Mouse (Mus musculus): ENCODE data around the gene Prss53. TPM values are rescaled to one million over a fixed set of nuclear protein-coding genes. Genes with fewer than 3 reads are reported as not detected.
"Not testable (repeated sequence)": the region's sequence is repeated elsewhere in the genome, so short reads cannot be mapped to it uniquely, and the experiment has no call there.

Prss53 gene
- total RNA-seq, 2 experiments from 2014 or later, result not detected

DNA sequence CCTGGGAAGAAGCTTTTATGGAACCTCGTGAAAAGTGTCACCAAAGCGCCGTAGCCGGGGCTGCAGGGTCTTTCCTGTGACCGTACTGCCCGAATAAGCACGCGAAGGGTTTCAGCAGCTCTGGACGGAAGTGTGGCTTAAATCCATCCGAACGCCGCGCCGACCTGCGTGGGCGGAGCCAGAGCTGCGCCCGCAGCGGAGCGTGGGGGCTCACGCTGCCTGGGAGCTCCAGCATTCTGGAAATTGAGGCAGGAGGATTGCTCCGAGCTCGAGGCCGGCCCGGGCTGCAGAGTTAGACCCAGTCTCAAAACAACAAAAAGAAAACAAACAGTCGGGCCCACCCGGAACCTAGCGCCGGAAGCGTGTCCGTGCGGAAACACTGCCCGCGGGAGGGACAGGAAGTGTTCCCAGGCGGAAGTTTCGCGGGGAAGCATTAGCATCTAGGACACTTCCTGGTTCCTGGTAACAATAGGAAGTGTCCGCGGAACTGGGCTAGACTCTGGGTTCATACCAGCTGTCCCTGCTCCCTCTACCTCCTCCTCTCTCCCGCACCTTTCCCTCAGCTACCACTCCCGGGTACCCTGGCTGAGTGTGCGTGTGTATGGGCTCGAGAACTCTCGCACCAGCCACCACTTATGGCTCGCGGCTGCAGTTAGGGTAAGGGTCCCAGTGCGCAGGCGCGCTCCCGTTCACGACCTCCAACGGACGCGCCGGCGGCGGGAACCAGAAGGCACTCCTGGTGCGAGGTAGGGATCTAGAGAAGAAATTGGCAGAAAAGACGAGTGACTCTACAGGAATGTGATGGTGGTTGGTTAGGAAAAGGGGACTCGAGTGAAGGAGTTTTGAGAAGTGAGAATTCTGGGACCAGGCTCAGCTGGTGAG lies 14.1 kb downstream of the Prss53 start, which contains the start of gene Zfp668:
Zfp668 (minus strand) TSS at position 362 of the 882 bp plus-strand sequence.
- ATAC-seq (replicated peaks; ENCODE audit: poor library complexity, severe bottlenecking), result peak; percentile 65

DNA sequence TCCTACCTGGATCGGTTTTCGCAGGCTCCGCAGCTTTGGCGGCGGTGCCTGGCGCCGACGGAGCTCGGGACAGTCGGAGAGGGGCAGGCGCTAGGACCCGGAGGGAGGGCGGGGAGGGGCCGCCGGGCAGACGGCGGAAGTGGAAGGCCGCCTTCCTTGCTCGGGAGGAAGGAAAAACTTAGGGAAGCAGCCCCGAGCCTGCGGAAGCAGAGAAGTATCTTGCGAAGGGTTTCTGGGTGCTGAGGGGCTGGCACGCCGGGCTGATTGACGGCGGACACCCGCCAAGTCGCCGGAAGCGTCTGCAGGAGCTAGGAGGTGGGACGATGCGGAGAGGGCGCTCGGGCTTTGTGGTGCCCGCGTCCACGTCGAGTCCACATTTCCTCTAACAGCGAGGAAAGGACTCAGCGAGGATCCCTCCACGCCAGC lies 14.7 kb downstream of the Prss53 start, which contains the start of gene Zfp646:
Zfp646 (plus strand) TSS at position 181 of the 426 bp plus-strand sequence.
- peak; percentile 72 for ATAC-seq (replicated peaks; ENCODE audit: poor library complexity, severe bottlenecking)

DNA sequence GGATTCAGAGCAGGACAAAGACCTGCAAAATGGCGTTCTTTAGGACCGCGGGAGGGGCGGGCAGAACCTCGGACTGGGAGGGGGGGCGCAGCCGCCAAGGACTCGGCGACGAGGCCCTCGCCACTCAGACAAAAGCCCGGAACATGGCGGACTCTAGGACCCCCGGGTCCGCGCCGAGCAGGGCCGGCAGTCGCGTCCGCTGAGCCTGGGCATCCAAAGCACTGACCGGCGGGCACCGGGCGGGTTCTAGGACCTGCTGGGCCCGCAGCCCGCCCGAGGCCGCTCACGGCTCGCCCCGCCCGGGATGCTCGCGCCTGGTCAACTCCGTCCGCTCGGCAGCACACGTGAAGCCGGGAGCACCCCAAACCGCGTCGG lies 15.2 kb downstream of the Prss53 start:
- peak; percentile 67 for ATAC-seq (replicated peaks; ENCODE audit: poor library complexity, severe bottlenecking)

DNA sequence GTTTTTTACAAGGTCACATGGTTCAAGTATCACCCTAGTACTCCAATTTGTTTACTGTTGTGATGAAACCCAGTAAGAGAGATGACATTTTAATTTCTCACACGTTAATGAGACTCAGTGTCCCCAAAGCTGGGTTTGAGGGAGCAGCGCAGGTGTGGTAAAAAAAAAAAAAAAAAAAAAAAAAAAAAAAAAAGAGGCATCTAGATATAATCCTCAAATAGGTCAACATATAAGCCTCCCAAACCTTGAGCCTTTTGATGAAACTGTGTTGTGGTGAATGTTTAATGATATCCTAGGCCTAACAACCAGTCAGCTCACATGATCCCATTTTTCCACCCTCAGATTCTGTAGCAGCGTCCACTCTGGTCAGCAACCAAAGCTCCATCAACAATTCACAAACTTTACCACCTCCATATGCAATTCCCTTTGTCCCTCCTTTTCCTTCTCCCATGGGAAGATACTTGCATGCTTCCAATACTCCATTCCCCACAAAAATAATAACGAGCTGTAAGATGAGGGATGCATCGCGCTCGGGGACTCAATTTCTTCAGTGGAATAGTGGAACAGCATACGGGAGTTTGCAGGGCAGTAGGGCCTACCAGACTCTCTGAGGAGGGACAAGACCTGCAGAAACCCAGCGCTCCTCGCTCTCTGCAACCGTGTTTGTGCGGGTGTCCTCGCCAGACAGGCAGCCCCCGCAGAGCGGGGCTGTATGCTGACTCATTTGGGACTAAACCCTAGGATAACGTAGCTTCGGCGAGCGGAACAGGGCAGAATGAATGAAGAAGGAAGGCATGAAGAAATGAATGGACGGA lies 15.8 kb downstream of the Prss53 start:
- no peak for ATAC-seq (replicated peaks; ENCODE audit: poor library complexity, severe bottlenecking)

DNA sequence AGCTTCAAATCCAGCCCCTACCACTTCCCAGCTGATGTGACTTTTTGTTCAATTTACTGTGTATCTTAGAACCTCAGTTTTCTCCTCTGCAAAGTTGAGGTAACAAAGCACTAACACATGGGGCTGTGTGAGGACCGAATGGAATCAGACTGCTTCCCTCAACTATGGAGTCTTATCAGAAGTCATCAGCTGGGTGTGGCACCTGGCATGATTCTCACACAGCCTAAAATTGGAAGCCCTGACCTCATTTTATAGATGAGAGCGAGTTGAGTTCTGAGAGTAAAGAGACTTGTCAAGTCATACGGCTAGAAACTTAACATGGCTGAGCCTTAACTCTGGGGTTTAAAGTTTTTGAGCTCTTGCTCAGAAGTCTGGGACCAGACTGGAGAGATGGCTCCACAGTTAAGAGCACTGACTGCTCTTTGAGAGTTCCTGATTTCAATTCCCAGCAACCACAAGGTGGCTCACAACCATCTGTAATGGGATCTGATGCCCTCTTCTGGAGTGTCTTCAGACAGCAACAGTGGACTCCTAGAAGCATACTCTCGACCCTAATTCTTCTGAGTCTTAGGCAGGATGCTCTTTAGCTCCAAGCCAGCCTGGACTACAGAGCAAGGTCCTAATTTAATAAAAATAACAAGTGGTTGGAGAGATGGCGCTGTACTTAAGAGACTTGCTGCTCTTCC lies 20.5 kb downstream of the Prss53 start:
- no peak for ATAC-seq (replicated peaks; ENCODE audit: poor library complexity, severe bottlenecking)

DNA sequence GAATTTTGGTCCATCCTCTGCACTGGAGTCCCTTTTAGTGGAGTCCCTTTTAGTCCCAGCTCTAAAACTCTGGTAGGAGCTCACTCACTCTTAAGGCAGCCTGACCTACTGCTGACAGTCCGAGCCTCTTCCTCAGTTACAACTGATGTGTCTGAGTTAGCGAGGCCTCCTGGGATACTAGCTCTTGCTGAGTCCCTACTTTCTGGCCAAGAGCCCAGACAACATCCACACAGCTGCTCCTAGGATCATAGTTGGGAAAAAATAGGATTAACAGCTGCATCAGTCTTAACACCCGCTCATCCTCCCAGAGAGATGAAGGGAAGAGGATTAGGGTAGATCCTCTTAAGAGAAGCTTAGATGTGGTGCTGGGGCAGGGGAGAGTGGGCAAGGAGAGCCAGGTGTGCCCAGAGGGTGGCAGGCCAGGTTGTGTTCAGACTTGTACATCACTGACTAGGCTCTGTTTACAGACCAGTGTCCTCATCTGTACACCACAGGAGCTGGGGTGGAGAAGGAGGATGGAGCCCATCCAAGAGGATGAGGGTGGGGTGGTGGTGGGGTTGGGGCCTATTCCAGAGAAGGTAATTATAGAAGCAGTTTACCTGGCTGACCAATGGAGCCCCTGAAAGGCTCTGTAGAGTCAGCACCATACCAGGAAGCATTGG lies 21.5 kb downstream of the Prss53 start:
- ATAC-seq (replicated peaks; ENCODE audit: poor library complexity, severe bottlenecking), result no peak

DNA sequence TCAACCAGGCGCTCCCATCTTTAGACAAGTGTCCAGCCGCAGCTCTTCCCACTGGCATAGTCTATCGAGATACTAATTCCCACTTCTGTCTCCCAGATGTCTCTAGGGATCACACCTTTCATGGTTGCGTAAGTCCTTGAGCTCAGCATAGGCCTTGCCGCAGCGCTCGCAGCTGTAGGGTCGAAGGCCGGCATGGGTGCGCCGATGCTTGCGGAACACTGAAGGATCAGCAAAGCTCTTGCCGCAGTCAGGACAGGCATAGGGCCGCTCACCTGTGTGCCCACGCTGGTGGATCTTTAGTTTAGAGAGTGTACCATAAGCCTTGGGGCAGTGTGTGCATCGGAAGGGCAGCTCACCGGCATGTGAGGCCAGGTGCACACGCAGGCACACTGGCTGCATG lies 23.1 kb downstream of the Prss53 start:
- no peak for ATAC-seq (replicated peaks; ENCODE audit: poor library complexity, severe bottlenecking)

DNA sequence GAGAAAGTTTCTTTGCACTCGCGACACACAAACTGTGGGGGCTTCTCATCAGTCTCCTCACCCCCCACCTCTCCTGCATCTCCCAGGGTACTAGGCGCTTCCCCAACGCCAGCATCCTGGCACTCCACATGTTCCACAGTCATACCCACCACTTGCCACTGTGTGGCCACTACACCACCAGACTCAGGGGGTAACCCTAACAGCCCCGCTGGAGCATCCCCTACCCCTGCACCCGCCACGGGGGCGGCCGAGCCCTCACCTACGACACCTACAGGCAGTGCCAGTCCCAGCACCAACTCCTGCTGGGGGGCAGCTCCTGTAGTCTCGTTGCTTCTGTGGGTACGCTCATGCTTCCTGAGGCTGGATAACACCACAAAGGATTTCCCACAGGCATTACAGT lies 24.3 kb downstream of the Prss53 start:
- ATAC-seq (replicated peaks; ENCODE audit: poor library complexity, severe bottlenecking), result no peak

DNA sequence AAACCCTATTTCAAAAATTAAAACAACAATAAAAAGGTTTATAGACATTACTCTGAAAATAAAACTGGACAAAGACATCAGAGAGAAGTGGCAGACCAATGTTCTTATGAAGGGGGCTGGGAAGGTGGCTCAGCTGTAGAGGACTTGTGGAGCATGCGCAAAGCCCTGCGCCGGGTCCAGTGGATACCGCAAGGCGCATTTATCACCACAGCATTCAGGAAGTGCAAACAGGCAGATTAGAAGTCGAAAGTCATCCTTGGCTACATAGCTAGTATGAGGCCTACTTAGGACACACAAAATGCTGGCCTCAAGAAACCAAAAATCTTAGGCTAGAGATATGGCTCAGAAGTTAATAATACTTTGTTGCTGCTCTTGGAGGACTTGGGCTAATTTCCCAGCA lies 32.5 kb downstream of the Prss53 start:
- ATAC-seq (replicated peaks; ENCODE audit: poor library complexity, severe bottlenecking), result no peak

DNA sequence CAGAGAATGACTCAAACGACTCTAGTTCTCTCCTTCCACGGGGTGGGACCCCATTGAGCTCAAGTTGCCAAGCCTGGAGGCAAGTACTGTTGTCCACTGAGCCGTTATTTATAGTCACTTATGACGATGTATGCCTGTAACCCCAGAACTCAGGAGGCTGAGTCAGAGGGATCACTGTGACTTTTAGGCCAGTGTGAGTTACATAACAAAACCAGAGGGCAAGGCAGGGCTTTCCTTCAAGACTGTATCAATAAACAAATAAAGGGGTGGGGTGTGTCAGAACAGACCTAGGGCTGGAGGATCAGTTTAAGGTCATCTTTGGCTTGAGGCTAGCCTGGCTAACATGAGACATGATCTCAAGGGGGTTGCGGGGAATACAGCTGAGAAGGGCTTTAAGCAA lies 39.9 kb downstream of the Prss53 start:
- ATAC-seq (replicated peaks; ENCODE audit: poor library complexity, severe bottlenecking), result no peak

DNA sequence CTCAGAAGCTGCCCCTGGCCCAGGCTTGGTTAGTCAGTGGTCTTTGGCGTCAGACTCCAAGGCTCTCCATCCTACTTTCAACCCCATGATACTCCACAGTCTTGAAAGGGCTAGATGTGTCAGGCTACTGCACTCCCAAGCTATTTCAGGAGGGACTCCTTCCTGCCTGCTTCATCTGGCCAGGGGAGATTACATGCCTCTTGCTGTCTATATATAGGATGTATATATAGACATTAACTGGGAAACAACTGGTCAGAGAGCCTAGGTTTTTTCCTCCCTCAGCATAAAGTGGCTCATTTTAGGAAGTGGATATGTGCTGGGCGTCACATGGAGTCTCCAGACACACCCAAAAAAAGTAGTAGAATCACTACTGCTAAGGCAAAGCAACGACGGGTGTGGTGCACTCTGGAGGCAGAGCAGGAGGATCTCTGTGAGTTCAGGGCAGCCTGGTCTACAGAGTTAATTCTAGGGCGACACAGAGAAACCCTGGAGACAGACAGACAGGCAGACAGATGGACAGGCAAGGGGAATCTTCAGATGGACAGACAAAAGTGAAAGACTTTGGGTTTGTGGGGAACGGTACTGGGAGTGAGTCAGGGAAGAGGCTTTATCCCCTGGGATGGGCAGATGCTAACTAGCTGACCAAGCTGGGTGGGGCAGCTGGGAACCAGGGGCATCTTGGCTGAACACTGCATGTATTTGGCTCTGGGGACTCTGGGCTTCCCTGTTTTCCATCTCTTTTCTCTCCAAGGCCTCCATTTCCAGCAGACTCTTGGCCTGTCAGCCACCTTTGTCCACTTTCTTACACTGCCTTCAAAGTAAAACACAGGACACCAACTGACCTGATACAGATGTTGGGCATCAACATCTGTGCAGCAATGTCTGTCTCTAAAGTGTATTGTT lies 40.5 kb downstream of the Prss53 start:
- no peak for ATAC-seq (replicated peaks; ENCODE audit: poor library complexity, severe bottlenecking)

DNA sequence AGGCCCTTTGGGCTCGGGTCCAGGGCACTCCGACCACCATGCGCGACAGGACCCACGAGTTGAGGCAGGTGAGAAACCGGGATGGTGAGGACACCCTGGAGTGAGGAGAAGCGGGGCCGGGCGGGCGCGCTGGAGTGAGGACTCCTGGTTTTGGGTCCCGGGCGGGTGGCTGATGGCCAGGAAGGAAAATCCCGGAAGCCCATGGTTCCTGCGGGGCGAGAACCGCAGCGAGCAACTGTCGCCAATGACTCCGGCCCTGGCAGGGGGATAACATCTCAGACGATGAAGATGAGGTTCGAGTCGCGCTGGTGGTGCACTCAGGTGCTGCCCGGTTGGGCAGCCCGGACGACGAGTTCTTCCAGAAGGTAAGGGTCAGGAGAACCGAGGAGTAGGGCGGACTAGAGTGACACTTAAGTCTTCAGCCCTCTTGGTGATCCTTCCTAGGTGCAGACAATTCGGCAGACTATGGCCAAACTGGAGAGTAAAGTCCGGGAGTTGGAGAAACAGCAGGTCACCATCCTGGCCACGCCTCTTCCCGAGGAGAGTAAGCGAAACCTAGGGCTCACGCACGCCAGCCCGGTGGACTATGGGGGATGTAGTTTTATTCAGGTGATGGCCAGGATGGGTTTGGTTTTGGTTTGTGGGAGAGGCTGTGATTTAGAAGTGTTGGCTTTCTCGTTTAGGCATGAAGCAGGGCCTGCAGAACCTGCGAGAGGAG lies 48.6 kb downstream of the Prss53 start:
- peak; percentile 69 for ATAC-seq (replicated peaks; ENCODE audit: poor library complexity, severe bottlenecking)

DNA sequence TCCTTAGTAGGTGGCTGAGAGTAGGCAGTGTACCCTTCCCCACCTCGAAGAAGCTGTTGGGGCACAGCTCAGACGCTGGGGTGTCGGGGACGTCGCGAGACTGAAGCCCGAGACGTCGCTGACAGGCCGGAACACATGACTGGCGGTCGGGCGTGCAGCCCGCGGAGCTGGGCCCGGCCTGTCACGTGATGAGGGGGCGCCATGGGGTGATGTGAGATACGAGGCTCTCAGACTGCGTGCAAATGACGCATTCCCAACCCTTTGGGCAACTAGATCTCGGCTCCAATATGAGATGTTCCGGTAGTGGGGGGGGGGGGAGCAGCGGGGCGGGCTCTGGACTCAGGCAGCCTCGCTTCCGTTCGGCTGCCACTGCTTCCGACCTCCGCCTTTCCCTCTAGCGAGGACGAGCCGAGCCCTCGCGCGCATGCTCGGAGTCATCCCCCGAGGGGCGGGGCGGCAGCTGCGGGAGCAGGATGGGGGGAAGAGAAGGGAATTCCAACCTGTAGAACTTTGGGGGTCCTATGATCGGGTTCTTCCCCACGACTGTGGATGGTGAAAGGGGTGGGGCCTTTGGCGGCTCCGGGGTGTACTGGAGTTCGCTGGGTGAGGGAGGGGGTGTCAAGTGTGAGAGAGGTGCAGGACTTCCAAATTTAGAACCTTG lies 49.3 kb downstream of the Prss53 start:
- ATAC-seq (replicated peaks; ENCODE audit: poor library complexity, severe bottlenecking), result peak; percentile 80

DNA sequence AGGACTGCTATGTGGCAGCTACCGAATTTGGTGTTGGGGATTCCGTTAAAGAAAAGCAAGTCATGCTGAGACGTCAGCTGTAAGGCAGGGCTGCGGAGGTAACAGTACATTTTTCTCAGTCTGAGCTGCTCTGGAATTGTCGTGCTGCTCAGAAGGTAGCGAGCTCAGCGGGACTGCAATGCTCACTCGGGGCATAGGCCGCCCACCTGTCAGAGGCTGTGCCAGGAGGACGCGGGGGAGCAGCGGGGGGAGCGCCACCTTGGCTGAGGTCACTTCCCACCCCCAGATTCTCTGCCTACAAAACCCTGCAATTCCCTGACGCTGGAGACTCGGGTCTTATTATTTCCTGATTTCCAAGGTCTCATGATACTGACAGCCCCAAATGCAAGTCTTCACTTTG lies 49.9 kb downstream of the Prss53 start:
- ATAC-seq (replicated peaks; ENCODE audit: poor library complexity, severe bottlenecking), result peak; percentile 33

DNA sequence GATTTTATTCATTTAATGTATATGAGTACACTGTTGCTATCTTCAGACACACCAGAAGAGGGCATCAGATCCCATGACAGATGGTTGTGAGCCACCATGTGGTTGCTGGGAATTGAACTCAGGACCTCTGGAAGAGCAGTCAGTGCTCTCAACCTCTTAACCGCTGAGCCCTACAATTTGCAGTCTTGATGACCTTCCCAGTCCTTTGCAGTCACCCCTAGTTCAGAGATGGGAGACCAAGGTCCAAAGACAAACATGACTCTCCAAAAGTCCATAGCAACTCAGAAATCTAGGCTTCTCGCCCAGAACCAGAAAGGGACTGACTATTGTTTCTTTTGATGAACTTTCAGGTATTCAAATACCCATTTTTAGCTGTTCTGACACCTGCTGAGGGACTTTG lies 50.7 kb downstream of the Prss53 start:
- not testable (repeated sequence) for ATAC-seq (replicated peaks; ENCODE audit: poor library complexity, severe bottlenecking)

DNA sequence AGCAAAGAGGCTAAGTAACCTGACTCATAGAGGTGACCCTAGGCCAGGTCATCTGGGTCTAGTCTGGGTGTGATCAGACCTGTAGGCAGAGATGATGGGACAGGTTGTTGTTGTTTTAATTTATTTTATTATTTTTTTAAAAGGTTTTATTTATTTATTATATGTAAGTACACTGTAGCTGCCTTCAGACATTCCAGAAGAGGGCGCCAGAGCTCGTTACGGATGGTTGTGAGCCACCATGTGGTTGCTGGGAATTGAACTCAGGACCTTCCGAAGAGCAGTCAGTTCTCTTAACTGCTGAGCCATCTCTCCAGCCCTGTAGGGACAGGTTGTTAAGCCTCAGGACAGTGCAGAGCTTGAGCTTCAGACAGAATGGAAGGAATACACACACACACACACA lies 52.9 kb downstream of the Prss53 start:
- ATAC-seq (replicated peaks; ENCODE audit: poor library complexity, severe bottlenecking), result not testable (repeated sequence)

DNA sequence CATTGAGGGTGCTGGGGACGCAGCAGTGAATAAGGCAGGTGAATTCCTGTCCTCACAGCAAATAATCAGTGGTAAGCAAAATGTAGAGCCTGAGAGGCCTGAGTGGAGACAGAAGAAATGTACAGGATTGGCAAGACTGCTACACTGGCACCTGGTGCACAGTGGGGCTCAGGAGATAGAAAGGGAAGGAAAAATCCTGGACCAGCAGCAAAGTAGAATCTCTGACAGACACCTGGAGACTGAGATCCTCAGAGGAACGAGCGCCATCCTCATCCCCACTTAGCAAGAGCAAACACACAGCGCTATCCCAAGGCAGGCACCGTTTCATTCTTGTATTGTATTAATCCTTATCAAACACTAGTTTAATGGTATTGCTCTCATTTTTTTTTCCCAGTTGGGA lies 53.3 kb downstream of the Prss53 start:
- ATAC-seq (replicated peaks; ENCODE audit: poor library complexity, severe bottlenecking), result no peak

All from granulocyte monocyte progenitor cell, adult 5-6 weeks (primary cell).